Mouse (Mus musculus) ES-E14 (cell line): ENCODE results near the gene Osbpl9.

ENCODE experiments used
- HCFC1 ChIP-seq: IDR thresholded peaks from 2 replicates; pipeline ENCODE4 v1.6.1; 2012; ENCODE audit warnings: low read length, inconsistent platforms, borderline replicate concordance; ENCODE audit not compliant: insufficient read depth
- MAFK ChIP-seq: IDR thresholded peaks from 2 replicates; pipeline ENCODE4 v1.6.1; 2014; ENCODE audit warnings: mild to moderate bottlenecking, low read depth, low read length, inconsistent platforms; ENCODE audit not compliant: insufficient read depth
- ZNF384 ChIP-seq: IDR thresholded peaks from 2 replicates; pipeline ENCODE4 v1.6.1; 2012; ENCODE audit warnings: low read depth, low read length, inconsistent platforms

DNA sequence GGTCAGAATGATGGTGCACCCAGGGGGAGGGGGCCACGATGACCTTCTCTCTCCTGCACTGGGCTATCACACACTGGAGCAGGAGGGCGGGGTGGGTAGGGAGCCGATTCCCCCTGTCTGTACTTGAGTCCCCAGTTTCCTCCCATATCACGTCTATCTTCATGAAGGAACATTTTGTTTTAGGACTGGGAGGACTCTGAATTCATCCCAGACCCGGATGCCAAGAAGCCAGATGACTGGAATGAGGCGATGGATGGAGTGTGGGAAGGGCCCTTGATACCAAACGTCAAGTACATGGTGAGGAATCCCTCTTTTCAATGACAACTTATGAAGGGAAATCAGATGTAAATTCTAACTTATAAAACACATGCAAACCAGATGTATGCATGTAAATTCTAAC, 42.4 kb upstream of the Osbpl9 start:
- TF ChIP-seq ZNF384 (no peak), HCFC1 (no peak), MAFK (no peak)
